Comparison of ENCODE assay signal across 8 mouse cellular contexts in the genomic region with DNA sequence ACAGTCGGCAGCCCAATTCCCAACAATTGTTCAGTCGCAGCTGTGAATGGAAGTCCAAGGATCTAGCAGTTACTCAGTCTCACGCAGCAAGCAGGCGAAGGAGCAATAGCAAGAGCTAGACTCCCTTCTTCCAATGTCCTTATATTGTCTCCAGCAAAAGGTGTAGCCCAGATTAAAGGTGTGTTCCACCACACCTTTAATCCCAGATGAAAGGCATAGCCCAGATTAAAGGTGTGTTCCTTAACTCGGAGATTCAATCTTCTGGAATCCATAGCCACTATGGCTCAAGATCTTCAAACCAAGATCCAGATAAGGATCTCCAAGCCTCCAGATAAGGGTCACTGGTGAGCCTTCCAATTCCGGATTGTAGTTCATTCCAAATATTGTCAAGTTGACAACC. TPM values are rescaled to one million over a fixed set of nuclear protein-coding genes. Genes with fewer than 3 reads are reported as not detected.
DNase-seq lines count a peak whose midpoint lies in the region; ATAC-seq and TF ChIP-seq lines count a peak whose summit lies in the region.
"Not testable (repeated sequence)": the region's sequence is repeated elsewhere in the genome, so short reads cannot be mapped to it uniquely, and the experiment has no call there.

A gene (minus strand): TSS at position 101 of the 400 bp plus-strand sequence.

- DNase-seq in adrenal gland, adult 2 months; gonadal fat pad, adult 2 months (ENCODE audit: low read depth); hindbrain, embryonic 10.5 days (ENCODE audit: low spot score); layer of hippocampus, adult 18-20 months (ENCODE audit: low spot score in 2 of 2); limb, embryonic 14.5 days (ENCODE audit: low spot score); midbrain, embryonic 11.5 days (ENCODE audit: low spot score, missing footprints): not testable (repeated sequence)

- H3K9me3 ChIP-seq in embryonic facial prominence, embryonic 15.5 days (replicated peaks); hindbrain, embryonic 10.5 days; limb, embryonic 14.5 days (ENCODE audit: control insufficient read depth, low read length); midbrain, embryonic 11.5 days (ENCODE audit: control insufficient read depth, low read length); stomach, embryonic 15.5 days: not testable (repeated sequence)

- not testable (repeated sequence) for H3K4me2 ChIP-seq in embryonic facial prominence, embryonic 15.5 days (replicated peaks); limb, embryonic 14.5 days (replicated peaks; ENCODE audit: low read depth, low read length, severe bottlenecking); midbrain, embryonic 11.5 days; stomach, embryonic 15.5 days

- not testable (repeated sequence) for H3K4me3 ChIP-seq in embryonic facial prominence, embryonic 15.5 days (replicated peaks); hindbrain, embryonic 10.5 days; limb, embryonic 14.5 days (replicated peaks; ENCODE audit: low read length); midbrain, embryonic 11.5 days (ENCODE audit: low read depth, low read length); stomach, embryonic 15.5 days (replicated peaks)

- H3K27me3 ChIP-seq in embryonic facial prominence, embryonic 15.5 days; hindbrain, embryonic 10.5 days (ENCODE audit: insufficient read depth, poor library complexity, severe bottlenecking); limb, embryonic 14.5 days (ENCODE audit: control insufficient read depth, insufficient read depth, low read length); midbrain, embryonic 11.5 days (ENCODE audit: control insufficient read depth, insufficient read depth, low read length); stomach, embryonic 15.5 days (replicated peaks): not testable (repeated sequence)

- H3K27ac ChIP-seq in embryonic facial prominence, embryonic 15.5 days (replicated peaks); hindbrain, embryonic 10.5 days; limb, embryonic 14.5 days (replicated peaks; ENCODE audit: low read depth, low read length); midbrain, embryonic 11.5 days (ENCODE audit: low read depth, low read length); stomach, embryonic 15.5 days: not testable (repeated sequence)

- TF ChIP-seq POLR2A in limb, embryonic 14.5 days (IDR thresholded peaks at IDR 0.05; ENCODE audit: borderline replicate concordance, extremely low read depth, insufficient read depth, insufficient read length) = not testable (repeated sequence)

- not testable (repeated sequence) for H3K36me3 ChIP-seq in embryonic facial prominence, embryonic 15.5 days; hindbrain, embryonic 10.5 days; limb, embryonic 14.5 days (ENCODE audit: control insufficient read depth, insufficient read depth, low read length); midbrain, embryonic 11.5 days (ENCODE audit: control insufficient read depth, insufficient read depth, low read length); stomach, embryonic 15.5 days

- not testable (repeated sequence) for ATAC-seq in embryonic facial prominence, embryonic 15.5 days (ENCODE audit: insufficient number of reproducible peaks, low FRiP score, low TSS enrichment, low read depth); limb, embryonic 14.5 days (ENCODE audit: low FRiP score, low read depth); midbrain, embryonic 11.5 days (ENCODE audit: low FRiP score); stomach, embryonic 15.5 days (ENCODE audit: insufficient read depth, low FRiP score, low read depth)

- 83% methylated on average over 1 of the region's 6 CpGs for WGBS in embryonic facial prominence, embryonic 15.5 days
- 96% methylated on average over 1 of the region's 6 CpGs for WGBS in hindbrain, embryonic 10.5 days
- 50% methylated on average over 1 of the region's 6 CpGs for WGBS in limb, embryonic 14.5 days
- 89% methylated on average over 1 of the region's 6 CpGs for WGBS in midbrain, embryonic 11.5 days
- 88% methylated on average over 1 of the region's 6 CpGs for WGBS in stomach, embryonic 15.5 days

- not testable (repeated sequence) for H3K4me1 ChIP-seq in embryonic facial prominence, embryonic 15.5 days; hindbrain, embryonic 10.5 days (replicated peaks); limb, embryonic 14.5 days (ENCODE audit: control insufficient read depth, insufficient read depth, low read length); midbrain, embryonic 11.5 days (ENCODE audit: control insufficient read depth, insufficient read depth, low read length); stomach, embryonic 15.5 days

- not testable (repeated sequence) for H3K9ac ChIP-seq in embryonic facial prominence, embryonic 15.5 days; limb, embryonic 14.5 days (ENCODE audit: low read depth, low read length, severe bottlenecking); midbrain, embryonic 11.5 days (ENCODE audit: low read length); stomach, embryonic 15.5 days

RNA-seq across cellular contexts. Expression of the gene that starts here (rescaled TPM):
- 10 to 100 TPM; 32.5 to 40.9 TPM for total RNA-seq in adrenal gland, adult 2 months (2021)
- polyA plus RNA-seq in adrenal gland, adult 2 months (2012; rRNA removed) = 13.6 and 18.0 TPM in 2 replicates
- polyA plus RNA-seq in embryonic facial prominence, embryonic 15.5 days (2015; fragmentation: Nextera tagmentation; extraction: Ambion mirVana) = 39.1 and 40.5 TPM in 2 replicates
- 16.6 and 19.4 TPM in 2 replicates for polyA plus RNA-seq in gonadal fat pad, adult 2 months (2012; rRNA removed)
- 39.2 and 47.8 TPM in 2 replicates for polyA plus RNA-seq in hindbrain, embryonic 10.5 days (2016; fragmentation: Nextera tagmentation; extraction: Ambion mirVana)
- 10 to 100 TPM; 29.8 to 30.2 TPM for total RNA-seq in layer of hippocampus, adult 18-20 months (2021)
- 47.4 and 47.9 TPM in 2 replicates for polyA plus RNA-seq in limb, embryonic 14.5 days (2012; rRNA removed)
- 48.8 and 50.2 TPM in 2 replicates for polyA plus RNA-seq in limb, embryonic 14.5 days (2014; fragmentation: Nextera tagmentation; extraction: Ambion mirVana)
- 65.5 and 71.5 TPM in 2 replicates for polyA plus RNA-seq in midbrain, embryonic 11.5 days (2014; fragmentation: Nextera tagmentation; extraction: Ambion mirVana)
- 39.4 TPM in 2 replicates for polyA plus RNA-seq in stomach, embryonic 15.5 days (2015; fragmentation: Nextera tagmentation; extraction: Ambion mirVana)
